31 mouse cellular contexts compared by ENCODE assay signal in the genomic region with DNA sequence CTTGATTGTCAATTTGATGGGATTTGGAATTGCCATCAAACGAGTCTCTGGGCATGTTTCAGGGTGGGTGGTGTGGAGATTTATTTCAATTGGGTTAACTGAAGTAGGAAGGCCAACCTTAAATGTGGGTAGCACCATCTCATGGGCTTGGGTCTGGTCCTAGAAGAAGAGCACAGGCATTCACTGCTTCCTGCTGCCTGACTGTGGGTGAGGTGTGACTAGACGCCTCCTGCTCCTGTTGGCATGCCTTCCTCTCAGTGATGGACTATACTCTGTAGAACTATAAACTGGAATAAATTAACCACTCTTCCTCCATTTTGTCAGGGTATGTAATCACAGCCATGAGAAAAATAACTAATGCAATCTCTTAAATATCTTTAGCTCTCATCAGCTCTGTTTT.
"Had no signal": no experiment of that assay in that cellular context is flagged by ENCODE, and none has a peak within 500 bp of the region (broad histone marks: within the 10 kb centered on the region; RNA-seq: fewer than 3 reads in every experiment).

No protein-coding gene starts in this region.

- H3K27ac ChIP-seq: limb, embryonic 12.5 days; limb, embryonic 13.5 days; limb, embryonic 15.5 days; liver, embryonic 12.5 days; liver, embryonic 13.5 days; liver, embryonic 14.5 days; liver, embryonic 15.5 days; lung, embryonic 15.5 days; macrophage; midbrain, embryonic 10.5 days; midbrain, embryonic 12.5 days; midbrain, embryonic 13.5 days; midbrain, embryonic 15.5 days had no signal

- H3K4me3 ChIP-seq: limb, embryonic 10.5 days; limb, embryonic 12.5 days; limb, embryonic 13.5 days; limb, embryonic 15.5 days; liver, embryonic 12.5 days; liver, embryonic 13.5 days; liver, embryonic 15.5 days; lung, embryonic 15.5 days; megakaryocyte, embryonic 14.5 days; midbrain, embryonic 10.5 days; midbrain, embryonic 12.5 days; midbrain, embryonic 13.5 days; midbrain, embryonic 15.5 days; myocyte had no signal

- H3K9me3 ChIP-seq: limb, embryonic 10.5 days; limb, embryonic 12.5 days; limb, embryonic 13.5 days; limb, embryonic 15.5 days; liver, embryonic 12.5 days; liver, embryonic 13.5 days; liver, embryonic 15.5 days; lung, embryonic 15.5 days; midbrain, embryonic 10.5 days; midbrain, embryonic 12.5 days; midbrain, embryonic 13.5 days; midbrain, embryonic 15.5 days had no signal

- ATAC-seq: liver, embryonic 12.5 days; liver, postnatal 0 days; lung, postnatal 0 days; midbrain, embryonic 13.5 days; midbrain, embryonic 15.5 days; midbrain, embryonic 16.5 days had no signal

- H3K9ac ChIP-seq: limb, embryonic 12.5 days; limb, embryonic 13.5 days; limb, embryonic 15.5 days; liver, embryonic 12.5 days; liver, embryonic 13.5 days; liver, embryonic 14.5 days; liver, embryonic 15.5 days; liver, postnatal 0 days; lung, embryonic 14.5 days; lung, embryonic 15.5 days; midbrain, embryonic 12.5 days; midbrain, embryonic 13.5 days; midbrain, embryonic 15.5 days had no signal

- H3K4me2 ChIP-seq: limb, embryonic 12.5 days; limb, embryonic 13.5 days; limb, embryonic 15.5 days; liver, embryonic 11.5 days; liver, embryonic 12.5 days; liver, embryonic 13.5 days; liver, embryonic 15.5 days; lung, embryonic 14.5 days; lung, embryonic 15.5 days; midbrain, embryonic 11.5 days; midbrain, embryonic 12.5 days; midbrain, embryonic 13.5 days; midbrain, embryonic 15.5 days had no signal

- DNase-seq: left cerebral cortex, postnatal 4 days; liver; liver, embryonic 13.5 days; liver, postnatal 0 days; lung, adult 18-20 months; lung, adult 2 months; lung, embryonic 14.5 days; lung, postnatal 10 days; lung, postnatal 14 days; lung, postnatal 36 days; lung, postnatal 4 days; midbrain, embryonic 14.5 days had no signal

- H3K27me3 ChIP-seq: limb, embryonic 12.5 days; limb, embryonic 15.5 days; liver, embryonic 13.5 days; liver, embryonic 15.5 days; midbrain, embryonic 12.5 days; midbrain, embryonic 13.5 days; midbrain, embryonic 15.5 days had no signal

- H3K36me3 ChIP-seq: limb, embryonic 10.5 days; limb, embryonic 12.5 days; limb, embryonic 13.5 days; limb, embryonic 15.5 days; liver, embryonic 12.5 days; liver, embryonic 13.5 days; liver, embryonic 15.5 days; lung, embryonic 15.5 days; midbrain, embryonic 10.5 days; midbrain, embryonic 12.5 days; midbrain, embryonic 13.5 days; midbrain, embryonic 15.5 days had no signal

- H3K4me1 ChIP-seq: liver, embryonic 13.5 days; liver, embryonic 15.5 days; midbrain, embryonic 12.5 days; midbrain, embryonic 13.5 days; midbrain, embryonic 15.5 days had no signal
